Mouse (Mus musculus) limb, embryonic 14.5 days (tissue): ENCODE results near the gene Npepps. TPM values are rescaled to one million over a fixed set of nuclear protein-coding genes. Genes with fewer than 3 reads are reported as not detected.

ENCODE experiments used
- ATAC-seq: fragments of 200-750 bp; cut with Nextera tagmentation; 2 replicates; pipeline ENCODE4 v1.8.0; 2017; ENCODE audit warnings: low read depth, moderate number of reproducible peaks, moderate TSS enrichment; ENCODE audit not compliant: low FRiP score
- DNase-seq: peaks from one replicate; pipeline ENCODE4 v3.0.0-alpha.2; 2015; ENCODE audit warnings: low spot score
- H3K27ac ChIP-seq: fragments of 300-500 bp; sonication (generic); replicated peaks from 2 replicates; pipeline ENCODE4 v1.5.1; 2014; ENCODE audit warnings: low read depth, mild to moderate bottlenecking, low read length, moderate library complexity, mixed read lengths
- H3K27me3 ChIP-seq: fragments of 300-500 bp; sonication (generic); 2 replicates; pipeline ENCODE4 v1.6.1; 2014; ENCODE audit warnings: low read length, mixed read lengths; ENCODE audit not compliant: control insufficient read depth, insufficient read depth
- H3K36me3 ChIP-seq: fragments of 300-500 bp; sonication (generic); 2 replicates; pipeline ENCODE4 v1.6.1; 2014; ENCODE audit warnings: mild to moderate bottlenecking, low read length, moderate library complexity, mixed read lengths; ENCODE audit not compliant: control insufficient read depth, insufficient read depth
- H3K4me1 ChIP-seq: fragments of 300-500 bp; sonication (generic); 2 replicates; pipeline ENCODE4 v1.6.1; 2014; ENCODE audit warnings: antibody characterized with exemption, low read length, mixed read lengths; ENCODE audit not compliant: control insufficient read depth, insufficient read depth
- H3K4me2 ChIP-seq: fragments of 300-500 bp; sonication (generic); replicated peaks from 2 replicates; pipeline ENCODE4 v1.6.1; 2014; ENCODE audit warnings: low read depth, mild to moderate bottlenecking, low read length, moderate library complexity; ENCODE audit not compliant: severe bottlenecking
- H3K4me3 ChIP-seq: fragments of 300-500 bp; sonication (generic); replicated peaks from 2 replicates; pipeline ENCODE4 v1.5.1; 2014; ENCODE audit warnings: low read length
- H3K9ac ChIP-seq: fragments of 300-500 bp; sonication (generic); 2 replicates; pipeline ENCODE4 v1.6.1; 2014; ENCODE audit warnings: mild to moderate bottlenecking, low read depth, low read length, moderate library complexity; ENCODE audit not compliant: severe bottlenecking
- H3K9me3 ChIP-seq: fragments of 300-500 bp; sonication (generic); 2 replicates; pipeline ENCODE4 v1.6.1; 2016; ENCODE audit warnings: low read length; ENCODE audit not compliant: control insufficient read depth
- POLR2A ChIP-seq: fragments of 200-500 bp; IDR thresholded peaks from 2 replicates; pipeline ENCODE4 v1.8.0; 2012; ENCODE audit warnings: inconsistent platforms, mild to moderate bottlenecking, moderate library complexity, borderline replicate concordance; ENCODE audit not compliant: insufficient read depth, insufficient read length; ENCODE audit errors: extremely low read depth
- WGBS: fragments of 180-500 bp; shearing (Covaris S2); extraction: QIAGEN DNeasy Blood & Tissue Kit; methylation state at CpG from one replicate; pipeline ENCODE4 v1.1.7; 2014; 5-methylcytosine and 5-hydroxymethylcytosine counted together
- polyA plus RNA-seq, 2 experiments: library from polyadenylated mRNA; depleted of rRNA in 1 of 2; stranded (reverse) in 1 of 2; unstranded in 1 of 2; fragments of >200 nt; fragmentation: Nextera tagmentation in 1 of 2; extraction: Ambion mirVana in 1 of 2; gene quantifications; 2 replicates each; pipeline versions ENCODE4 v1.2.1 to v1.2.3; 2012 to 2014

The Npepps gene
- polyA plus RNA-seq, 2 experiments: 63.5 to 73.9 TPM

DNA sequence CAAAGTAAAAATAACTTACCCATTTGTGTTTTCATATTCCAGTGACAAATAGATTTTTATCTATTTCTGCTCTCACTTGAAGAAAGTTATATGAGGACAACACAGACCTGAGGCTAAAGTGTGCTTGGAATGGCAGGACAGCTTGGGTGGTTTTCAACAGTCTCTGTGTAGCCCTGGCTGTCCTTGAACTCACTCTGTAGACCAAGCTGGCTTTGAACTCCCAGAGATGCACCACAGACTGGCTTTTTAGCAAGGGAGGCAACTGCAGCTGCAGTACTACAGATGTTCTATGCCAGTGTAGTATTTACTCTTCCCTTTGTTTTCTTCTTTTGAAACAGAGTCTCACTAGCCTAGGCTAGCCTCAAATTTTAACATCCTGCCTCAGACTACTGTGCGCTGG is 54.3 kb downstream of the Npepps start:
- no peak for DNase-seq
- H3K36me3 ChIP-seq: peaks cover 83% of the 10 kb centered on the region
- 97% methylated on average over 1 of the region's 1 CpGs for WGBS

DNA sequence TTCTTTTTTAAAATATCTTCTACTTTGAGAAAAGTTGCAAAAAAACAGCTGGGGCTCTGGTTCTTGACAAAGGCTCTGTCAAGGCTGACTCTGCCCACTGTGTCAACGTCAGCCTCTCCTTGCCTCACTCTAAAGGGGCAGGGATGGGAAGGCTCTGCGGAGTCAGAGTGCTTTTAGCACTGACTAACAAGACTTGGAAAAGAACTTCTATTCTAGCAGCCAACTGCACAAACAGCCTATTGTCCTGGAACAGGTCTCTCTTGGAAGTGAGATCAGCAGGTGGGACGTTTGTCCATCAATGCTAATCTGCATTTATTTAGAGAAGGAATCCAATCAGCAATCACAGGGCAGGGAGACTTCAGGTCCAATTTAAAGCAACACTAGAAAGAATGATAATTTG is 57.0 kb downstream of the Npepps start:
- H3K4me2 ChIP-seq: no peak overlapping the region
- no peak for ATAC-seq
- DNase-seq: no peak
- WGBS: 85% methylated on average over 3 of the region's 3 CpGs
- H3K27me3 ChIP-seq: no peaks in the 10 kb centered on the region
- no peak for TF ChIP-seq POLR2A
- no peak overlapping the region for H3K4me3 ChIP-seq
- H3K27ac ChIP-seq: no peak overlapping the region
- H3K4me1 ChIP-seq: no peaks in the 10 kb centered on the region
- H3K36me3 ChIP-seq: peaks cover 81% of the 10 kb centered on the region
- H3K9ac ChIP-seq: no peak overlapping the region
- no peaks in the 10 kb centered on the region for H3K9me3 ChIP-seq

More for the DNA sequence above, 54.3 kb downstream of the Npepps start:
- no peak overlapping the region for H3K4me2 ChIP-seq
- ATAC-seq: no peak
- no peaks in the 10 kb centered on the region for H3K4me1 ChIP-seq
- H3K27me3 ChIP-seq: no peaks in the 10 kb centered on the region
- no peak overlapping the region for H3K27ac ChIP-seq
- H3K4me3 ChIP-seq: no peak overlapping the region
- no peaks in the 10 kb centered on the region for H3K9me3 ChIP-seq
- TF ChIP-seq POLR2A: no peak
- no peak overlapping the region for H3K9ac ChIP-seq

GRCm38 (mm10) chr11:97221611-97222010 is 58.8 kb downstream of the Npepps start:
- 97% methylated on average over 2 of the region's 2 CpGs for whole genome bisulfite sequencing
- peaks cover 81% of the 10 kb centered on the region for H3K36me3 ChIP-seq
- no peak for TF ChIP-seq POLR2A

GRCm38 (mm10) chr11:97220211-97220610 is 60.2 kb downstream of the Npepps start:
- no peak overlapping the region for H3K4me3 ChIP-seq
- no peak for DNase-seq
- WGBS: 85% methylated on average over 3 of the region's 3 CpGs
- H3K4me2 ChIP-seq: no peak overlapping the region
- H3K4me1 ChIP-seq: no peaks in the 10 kb centered on the region
- no peaks in the 10 kb centered on the region for H3K9me3 ChIP-seq
- no peak for TF ChIP-seq POLR2A
- H3K9ac ChIP-seq: no peak overlapping the region
- no peaks in the 10 kb centered on the region for H3K27me3 ChIP-seq
- H3K27ac ChIP-seq: no peak overlapping the region
- no peak for ATAC-seq
- peaks cover 84% of the 10 kb centered on the region for H3K36me3 ChIP-seq

More at GRCm38 (mm10) chr11:97221611-97222010, 58.8 kb downstream of the Npepps start:
- H3K27ac ChIP-seq: no peak overlapping the region
- DNase-seq (no peak), ATAC-seq (no peak)
- no peak overlapping the region for H3K4me2 ChIP-seq
- no peaks in the 10 kb centered on the region for H3K9me3 ChIP-seq
- H3K4me3 ChIP-seq: no peak overlapping the region
- H3K27me3 ChIP-seq: no peaks in the 10 kb centered on the region
- no peaks in the 10 kb centered on the region for H3K4me1 ChIP-seq
- H3K9ac ChIP-seq: no peak overlapping the region

DNA sequence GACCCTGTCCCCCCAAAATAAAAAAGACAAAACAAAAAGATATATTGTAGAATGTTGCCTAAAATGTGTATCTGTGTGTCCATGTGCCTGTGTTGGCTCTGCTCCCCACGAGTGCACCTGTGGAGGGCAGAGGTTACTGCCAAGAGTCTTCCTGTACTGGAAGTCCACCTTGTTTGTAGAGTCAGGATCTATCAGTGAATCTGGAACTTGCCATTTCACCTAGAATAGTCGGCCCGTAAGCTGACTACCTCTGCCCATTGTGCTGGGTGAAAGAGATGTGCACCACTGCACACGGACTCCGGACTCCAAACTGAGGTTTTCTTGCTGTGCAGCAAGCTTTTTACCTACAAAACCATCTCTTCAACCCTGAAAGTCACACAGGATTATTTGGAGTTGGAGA is 66.0 kb downstream of the Npepps start:
- peaks cover 90% of the 10 kb centered on the region for H3K36me3 ChIP-seq
- no peaks in the 10 kb centered on the region for H3K4me1 ChIP-seq
- no peak overlapping the region for H3K4me3 ChIP-seq
- WGBS: 97% methylated on average over 5 of the region's 5 CpGs
- TF ChIP-seq POLR2A: no peak
- H3K4me2 ChIP-seq: no peak overlapping the region
- H3K27ac ChIP-seq: no peak overlapping the region
- H3K9ac ChIP-seq: no peak overlapping the region
- DNase-seq: no peak
- ATAC-seq: no peak
- H3K9me3 ChIP-seq: no peaks in the 10 kb centered on the region
- no peaks in the 10 kb centered on the region for H3K27me3 ChIP-seq
